Mouse (Mus musculus): ENCODE measurements at regions not wholly inside any gene's neighbourhood (a gene's known extent, or its start where the extent isn't known, plus 50 kb on each side); places are given as distances from the start of the nearest gene placed in this dataset.

DNA sequence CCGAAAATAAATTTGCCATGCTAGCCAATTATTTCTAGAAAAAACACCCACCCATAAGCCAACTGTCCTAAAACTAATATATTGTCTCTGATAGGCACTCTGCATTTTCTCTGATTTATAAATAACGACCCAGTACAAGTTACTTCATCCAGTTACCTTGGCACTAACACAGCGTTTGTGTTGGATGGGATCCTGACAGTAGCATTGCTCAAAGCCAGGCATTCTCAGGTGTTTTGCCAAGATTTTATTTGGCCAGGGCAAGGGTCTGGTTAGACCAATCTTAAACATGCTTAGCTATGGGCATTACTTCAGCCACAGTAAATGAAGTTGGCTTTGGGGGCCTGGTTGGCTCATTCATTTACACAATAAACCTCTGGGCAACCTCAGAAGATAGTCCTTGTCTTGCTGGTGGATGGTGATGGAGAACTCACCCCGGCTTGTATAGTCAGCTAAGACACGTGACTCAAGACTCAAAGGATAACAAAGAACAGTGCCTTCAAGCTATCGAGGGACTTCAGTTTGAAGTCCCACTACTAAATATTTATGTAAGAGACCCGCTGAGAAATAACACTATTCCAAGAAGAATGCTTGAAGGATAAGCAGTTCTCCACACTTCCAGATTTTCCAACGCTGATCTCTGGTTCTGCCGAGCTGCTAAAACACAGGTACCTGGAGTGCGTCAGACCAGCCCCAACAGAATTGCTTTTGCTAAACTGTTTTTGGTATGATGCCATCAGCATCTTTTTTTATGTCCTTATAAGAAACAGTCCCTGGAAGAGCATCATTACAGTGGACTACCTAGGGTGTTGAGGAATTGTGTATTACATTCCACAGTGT is 125.0 kb upstream of the Pkdcc start:
- 47% methylated on average over 10 of the region's 10 CpGs for WGBS

DNA sequence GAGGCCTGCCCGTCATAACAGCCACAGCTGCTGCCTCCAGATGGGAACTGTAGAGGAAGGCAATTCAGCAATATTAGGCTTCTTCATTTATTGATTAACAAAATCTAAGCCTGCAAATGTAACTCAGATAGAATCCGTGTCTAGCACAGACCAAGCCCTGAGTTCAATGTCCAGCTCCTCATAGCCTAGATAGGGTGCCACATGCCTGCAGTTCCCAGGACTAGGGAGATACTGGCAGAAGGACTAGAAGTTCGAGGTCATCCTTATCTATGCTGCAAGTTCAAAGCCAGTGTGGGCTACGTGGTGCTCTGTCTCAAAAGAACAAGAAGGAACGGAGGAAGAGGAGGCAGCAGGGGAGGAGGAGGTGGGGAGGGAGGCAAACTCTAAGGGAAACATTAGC is 121.2 kb upstream of the Pkdcc start:
- Histone ChIP-seq H3K4me1 (ENCODE audit: control insufficient read depth, insufficient read depth, low read length) (peaks cover 2% of the 10 kb centered on the region; the same call in 1 of the 2 replicates), H3K4me3 (no peak overlapping the region), H3K79me2 (replicated peaks; ENCODE audit: control insufficient read depth, insufficient read depth, low read length) (no peaks in the 10 kb centered on the region), H3K9ac (ENCODE audit: low read depth, low read length) (no peak overlapping the region), H3K27me3 (ENCODE audit: control insufficient read depth, insufficient read depth, low read length) (no peaks in the 10 kb centered on the region), H3K36me3 (ENCODE audit: control insufficient read depth, insufficient read depth, low read length) (no peaks in the 10 kb centered on the region), H3K27ac (no peak overlapping the region)
- no peak for DNase-seq
- intact Hi-C loops (cut with DNase I): no loop called here
- 74% methylated on average over 5 of the region's 5 CpGs for WGBS
- no peak for TF ChIP-seq POLR2A (IDR thresholded peaks at IDR 0.05; ENCODE audit: insufficient read depth, low read depth, low read length)

More for the DNA sequence above, 125.0 kb upstream of the Pkdcc start:
- no peak for DNase-seq
- Histone ChIP-seq H3K4me1 (ENCODE audit: control insufficient read depth, insufficient read depth, low read length) (peaks cover 2% of the 10 kb centered on the region; the same call in 1 of the 2 replicates), H3K79me2 (replicated peaks; ENCODE audit: control insufficient read depth, insufficient read depth, low read length) (no peaks in the 10 kb centered on the region), H3K27ac (no peak overlapping the region), H3K4me3 (no peak overlapping the region), H3K27me3 (ENCODE audit: control insufficient read depth, insufficient read depth, low read length) (no peaks in the 10 kb centered on the region), H3K9ac (ENCODE audit: low read depth, low read length) (no peak overlapping the region), H3K36me3 (ENCODE audit: control insufficient read depth, insufficient read depth, low read length) (no peaks in the 10 kb centered on the region)
- no peak for TF ChIP-seq EP300 (IDR thresholded peaks at IDR 0.05; ENCODE audit: insufficient read depth, low read depth, low read length)
- no peak for TF ChIP-seq POLR2A (IDR thresholded peaks at IDR 0.05; ENCODE audit: insufficient read depth, low read depth, low read length)
- no peak for TF ChIP-seq CTCF (IDR thresholded peaks at IDR 0.05)
- intact Hi-C loops (cut with DNase I): no loop called here

DNA sequence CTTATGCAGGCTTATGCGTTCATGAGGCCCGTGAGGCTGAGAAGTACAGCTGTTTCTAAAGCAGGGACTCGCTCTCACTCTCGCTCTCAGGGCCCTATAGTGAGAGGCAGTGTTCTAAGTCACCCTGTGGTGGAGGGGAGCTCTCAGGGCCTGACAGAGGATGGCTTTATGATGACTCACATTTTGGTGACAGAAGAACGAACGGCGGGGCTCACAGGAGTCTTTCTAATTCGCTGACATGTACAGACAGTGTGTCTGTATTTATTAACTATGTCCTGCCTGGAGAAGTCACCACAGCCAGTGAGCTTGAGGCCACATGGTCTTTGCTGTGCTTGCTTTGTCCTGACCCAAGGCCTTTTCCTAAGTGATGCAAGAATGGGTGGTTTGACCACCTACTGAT is 118.6 kb upstream of the Pkdcc start:
- 63% methylated on average over 8 of the region's 8 CpGs for WGBS
- intact Hi-C loops (cut with DNase I): no loop called here
- Histone ChIP-seq H3K4me1 (ENCODE audit: control insufficient read depth, insufficient read depth, low read length) (no peaks in the 10 kb centered on the region), H3K27me3 (ENCODE audit: control insufficient read depth, insufficient read depth, low read length) (no peaks in the 10 kb centered on the region), H3K27ac (no peak overlapping the region), H3K36me3 (ENCODE audit: control insufficient read depth, insufficient read depth, low read length) (no peaks in the 10 kb centered on the region), H3K79me2 (replicated peaks; ENCODE audit: control insufficient read depth, insufficient read depth, low read length) (no peaks in the 10 kb centered on the region), H3K9ac (ENCODE audit: low read depth, low read length) (no peak overlapping the region), H3K4me3 (no peak overlapping the region)
- no peak for TF ChIP-seq POLR2A (IDR thresholded peaks at IDR 0.05; ENCODE audit: insufficient read depth, low read depth, low read length)
- TF ChIP-seq CTCF (IDR thresholded peaks at IDR 0.05): no peak
- TF ChIP-seq EP300 (IDR thresholded peaks at IDR 0.05; ENCODE audit: insufficient read depth, low read depth, low read length): no peak
- no peak for DNase-seq

DNA sequence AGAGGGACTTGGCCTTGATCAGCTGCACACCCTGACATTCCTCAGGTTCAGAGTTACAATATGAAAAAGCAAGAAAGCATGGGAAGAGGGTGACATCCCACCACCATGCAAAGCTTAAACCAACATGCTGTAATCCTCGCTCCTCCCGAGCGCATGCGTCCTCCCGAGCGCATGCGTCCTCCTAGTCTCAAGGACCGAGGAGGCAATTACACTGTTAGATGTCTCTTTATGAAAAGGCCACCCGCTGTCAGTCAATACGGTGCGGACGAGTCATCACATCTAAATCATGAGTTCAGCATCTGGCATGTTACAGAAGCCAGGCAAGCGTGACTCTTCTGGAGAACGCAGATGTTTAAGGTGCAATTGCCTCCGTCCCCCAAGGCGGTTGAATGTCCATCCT is 117.1 kb upstream of the Pkdcc start:
- Histone ChIP-seq H3K9ac (ENCODE audit: low read depth, low read length) (no peak overlapping the region), H3K4me1 (ENCODE audit: control insufficient read depth, insufficient read depth, low read length) (no peaks in the 10 kb centered on the region; the same call in 1 of the 2 replicates), H3K36me3 (ENCODE audit: control insufficient read depth, insufficient read depth, low read length) (no peaks in the 10 kb centered on the region), H3K27ac (no peak overlapping the region), H3K27me3 (ENCODE audit: control insufficient read depth, insufficient read depth, low read length) (no peaks in the 10 kb centered on the region), H3K4me3 (no peak overlapping the region), H3K79me2 (replicated peaks; ENCODE audit: control insufficient read depth, insufficient read depth, low read length) (no peaks in the 10 kb centered on the region)
- WGBS: 94% methylated on average over 16 of the region's 16 CpGs
- no peak for DNase-seq
- intact Hi-C loops (cut with DNase I): no loop called here
- TF ChIP-seq CTCF (IDR thresholded peaks at IDR 0.05): no peak
- TF ChIP-seq EP300 (IDR thresholded peaks at IDR 0.05; ENCODE audit: insufficient read depth, low read depth, low read length): no peak
- TF ChIP-seq POLR2A (IDR thresholded peaks at IDR 0.05; ENCODE audit: insufficient read depth, low read depth, low read length): no peak

DNA sequence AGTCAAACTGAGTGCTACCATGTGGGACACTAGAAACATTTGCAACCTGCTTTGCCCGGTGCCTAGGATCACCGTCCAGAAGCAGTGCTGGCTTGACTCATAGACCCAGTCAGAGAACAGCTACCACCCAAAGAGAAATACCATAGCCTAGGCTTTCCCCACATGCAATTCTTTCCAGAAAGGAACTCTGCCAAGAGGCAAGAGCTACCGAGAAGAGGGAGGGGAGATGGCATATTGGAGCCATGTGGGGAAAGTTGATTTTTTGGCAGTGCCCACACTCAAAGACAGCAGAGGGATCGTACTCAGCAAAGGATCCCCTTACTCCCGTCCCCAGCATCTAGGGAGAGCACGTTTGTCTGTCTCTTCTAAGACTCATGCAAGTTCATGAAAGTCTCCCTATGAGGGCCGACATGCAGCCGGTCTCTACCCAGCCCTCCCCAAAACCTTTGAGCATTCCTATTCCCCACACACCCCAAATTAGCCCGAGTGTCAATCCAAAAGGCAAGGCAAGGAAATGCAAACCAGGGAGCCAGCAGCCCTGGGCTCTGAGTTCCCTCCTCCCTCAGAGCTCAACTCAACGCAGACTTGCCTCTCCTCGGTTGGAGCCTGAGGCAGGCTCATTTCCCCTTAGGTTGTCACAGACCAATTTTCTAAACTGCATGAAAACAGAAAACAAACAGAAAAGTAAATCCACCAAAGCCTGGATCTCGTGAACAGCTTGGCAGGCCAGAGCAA is 116.2 kb upstream of the Pkdcc start:
- intact Hi-C loops (cut with DNase I): no loop called here
- H3K79me2 ChIP-seq (replicated peaks; ENCODE audit: control insufficient read depth, insufficient read depth, low read length): no peaks in the 10 kb centered on the region
- WGBS: 77% methylated on average over 12 of the region's 12 CpGs
- no peak for TF ChIP-seq CTCF (IDR thresholded peaks at IDR 0.05)
- TF ChIP-seq POLR2A (IDR thresholded peaks at IDR 0.05; ENCODE audit: insufficient read depth, low read depth, low read length): no peak
- no peak for TF ChIP-seq EP300 (IDR thresholded peaks at IDR 0.05; ENCODE audit: insufficient read depth, low read depth, low read length)
- H3K27me3 ChIP-seq (ENCODE audit: control insufficient read depth, insufficient read depth, low read length): no peaks in the 10 kb centered on the region
- H3K36me3 ChIP-seq (ENCODE audit: control insufficient read depth, insufficient read depth, low read length): no peaks in the 10 kb centered on the region
- no peak overlapping the region for H3K4me3 ChIP-seq
- no peak overlapping the region for H3K9ac ChIP-seq (ENCODE audit: low read depth, low read length)
- H3K4me1 ChIP-seq (ENCODE audit: control insufficient read depth, insufficient read depth, low read length): no peaks in the 10 kb centered on the region; the same call in 1 of the 2 replicates
- DNase-seq: no peak
- no peak overlapping the region for H3K27ac ChIP-seq

DNA sequence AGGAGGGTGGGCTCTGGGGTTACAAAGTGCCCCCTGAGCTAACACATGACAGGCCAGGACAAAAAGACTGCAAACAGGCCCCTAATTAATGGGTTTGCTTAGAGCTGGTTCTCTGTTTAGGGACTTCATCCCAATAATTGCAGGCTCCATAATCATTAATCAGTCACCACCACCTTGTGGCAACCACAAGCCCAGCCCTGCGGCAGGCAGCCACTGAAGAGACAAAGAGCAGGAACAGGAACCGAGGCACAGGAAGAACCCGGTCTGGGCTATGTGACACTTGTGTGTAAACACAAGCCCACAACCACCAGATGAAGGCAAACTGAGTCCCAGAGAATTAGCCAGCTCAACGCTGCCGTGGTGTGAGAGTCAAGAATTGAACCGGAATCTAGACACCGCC is 114.1 kb upstream of the Pkdcc start:
- TF ChIP-seq CTCF (IDR thresholded peaks at IDR 0.05) (no peak), EP300 (IDR thresholded peaks at IDR 0.05; ENCODE audit: insufficient read depth, low read depth, low read length) (no peak), POLR2A (IDR thresholded peaks at IDR 0.05; ENCODE audit: insufficient read depth, low read depth, low read length) (no peak)
- Histone ChIP-seq H3K9ac (ENCODE audit: low read depth, low read length) (no peak overlapping the region), H3K4me1 (ENCODE audit: control insufficient read depth, insufficient read depth, low read length) (no peaks in the 10 kb centered on the region; the same call in 1 of the 2 replicates), H3K4me3 (no peak overlapping the region), H3K79me2 (replicated peaks; ENCODE audit: control insufficient read depth, insufficient read depth, low read length) (no peaks in the 10 kb centered on the region), H3K27me3 (ENCODE audit: control insufficient read depth, insufficient read depth, low read length) (no peaks in the 10 kb centered on the region), H3K36me3 (ENCODE audit: control insufficient read depth, insufficient read depth, low read length) (no peaks in the 10 kb centered on the region), H3K27ac (no peak overlapping the region)
- intact Hi-C loops (cut with DNase I): no loop called here
- 79% methylated on average over 7 of the region's 7 CpGs for WGBS
- no peak for DNase-seq
